Mouse (Mus musculus) WW6 (cell line): ENCODE results near the gene Urah.

Source experiments
- DNase-seq: peaks from one replicate; pipeline ENCODE4 v3.0.0-alpha.2; 2013; ENCODE audit warnings: low read depth, low spot score

Gene Urah

GRCm38 (mm10) chr7:140874224-140874623 lies 39.4 kb downstream of the Urah start:
- DNase-seq = no peak

- no peak for DNase-seq
These were observed 42.5 kb downstream of the Urah start for GRCm38 (mm10) chr7:140877364-140877763.

GRCm38 (mm10) chr7:140879355-140879754 lies 44.5 kb downstream of the Urah start:
- no peak for DNase-seq

GRCm38 (mm10) chr7:140880419-140880818 lies 45.6 kb downstream of the Urah start:
- no peak for DNase-seq

GRCm38 (mm10) chr7:140880865-140881515 lies 46.2 kb downstream of the Urah start:
- no peak for DNase-seq

- peak; percentile 87 for DNase-seq
These were observed 47.1 kb downstream of the Urah start, which contains the start of the genes Psmd13 and Sirt3 for GRCm38 (mm10) chr7:140881696-140882468. Gene Psmd13, plus strand, starts transcription at chr7:140881968. Gene Sirt3, minus strand, starts transcription at chr7:140882309.

- no peak for DNase-seq
These were observed 47.6 kb downstream of the Urah start for GRCm38 (mm10) chr7:140882469-140882803.
